Mouse (Mus musculus) c-Kit-positive CD71-negative TER-119-negative erythroid progenitor cells, embryonic 14.5 days (primary cell): ENCODE data around the gene Smarcd2.

Source experiments
- DNase-seq: peaks from one replicate; pipeline ENCODE4 v3.0.0-alpha.2; 2013; ENCODE audit warnings: low read depth

Smarcd2 gene

DNA sequence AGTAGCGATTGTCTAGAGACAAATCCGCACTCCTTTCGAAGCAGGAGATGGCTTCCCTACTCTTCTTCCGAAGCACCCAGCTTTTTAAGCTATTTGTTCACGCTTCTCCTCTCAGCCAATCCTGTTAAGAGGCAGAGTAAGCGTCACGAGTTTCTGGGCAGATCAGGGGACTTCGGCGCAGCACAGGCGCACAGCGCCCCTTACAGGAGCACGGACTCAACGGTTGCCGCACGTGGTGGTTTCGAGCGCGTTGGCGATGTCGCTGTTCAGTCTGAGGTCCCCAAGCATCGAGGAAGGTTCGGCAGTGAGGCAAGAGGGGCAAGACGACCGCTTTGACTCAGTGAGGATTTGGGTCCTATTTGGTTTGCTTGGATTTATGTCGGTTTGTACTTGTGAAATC lies 3.7 kb upstream of the Smarcd2 start, which contains the start of gene Tcam1:
Gene Tcam1 (plus strand): TSS at position 219 of the 400 bp plus-strand sequence.
- DNase-seq, result peak; percentile 94

- no peak for DNase-seq
Observed at GRCm38 (mm10) chr11:106274971-106275411, 2.2 kb upstream of the Smarcd2 start.

- DNase-seq, result no peak
Observed at GRCm38 (mm10) chr11:106274374-106274773, 1.6 kb upstream of the Smarcd2 start.

DNA sequence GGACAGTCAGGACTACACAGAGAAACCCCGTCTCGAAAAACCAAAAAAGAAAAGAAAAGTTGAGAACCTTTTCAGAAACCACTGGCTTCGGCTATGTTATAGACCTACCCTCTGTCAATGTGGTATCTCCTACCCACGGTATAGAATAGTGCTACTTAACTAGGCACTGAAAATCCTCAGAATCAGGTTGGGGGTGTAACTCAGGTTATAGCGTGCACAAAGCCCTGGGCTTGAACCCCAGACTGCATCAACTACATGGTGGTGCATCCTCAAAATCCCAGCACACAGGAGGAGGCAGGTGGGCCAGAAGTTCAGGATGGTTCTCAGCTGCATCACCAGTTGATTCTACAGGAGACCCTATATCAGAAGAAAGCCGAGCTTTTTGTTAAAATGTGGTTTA lies 1.0 kb upstream of the Smarcd2 start:
- DNase-seq, result no peak

GRCm38 (mm10) chr11:106273311-106273684 lies 526 bp upstream of the Smarcd2 start:
- no peak for DNase-seq

DNA sequence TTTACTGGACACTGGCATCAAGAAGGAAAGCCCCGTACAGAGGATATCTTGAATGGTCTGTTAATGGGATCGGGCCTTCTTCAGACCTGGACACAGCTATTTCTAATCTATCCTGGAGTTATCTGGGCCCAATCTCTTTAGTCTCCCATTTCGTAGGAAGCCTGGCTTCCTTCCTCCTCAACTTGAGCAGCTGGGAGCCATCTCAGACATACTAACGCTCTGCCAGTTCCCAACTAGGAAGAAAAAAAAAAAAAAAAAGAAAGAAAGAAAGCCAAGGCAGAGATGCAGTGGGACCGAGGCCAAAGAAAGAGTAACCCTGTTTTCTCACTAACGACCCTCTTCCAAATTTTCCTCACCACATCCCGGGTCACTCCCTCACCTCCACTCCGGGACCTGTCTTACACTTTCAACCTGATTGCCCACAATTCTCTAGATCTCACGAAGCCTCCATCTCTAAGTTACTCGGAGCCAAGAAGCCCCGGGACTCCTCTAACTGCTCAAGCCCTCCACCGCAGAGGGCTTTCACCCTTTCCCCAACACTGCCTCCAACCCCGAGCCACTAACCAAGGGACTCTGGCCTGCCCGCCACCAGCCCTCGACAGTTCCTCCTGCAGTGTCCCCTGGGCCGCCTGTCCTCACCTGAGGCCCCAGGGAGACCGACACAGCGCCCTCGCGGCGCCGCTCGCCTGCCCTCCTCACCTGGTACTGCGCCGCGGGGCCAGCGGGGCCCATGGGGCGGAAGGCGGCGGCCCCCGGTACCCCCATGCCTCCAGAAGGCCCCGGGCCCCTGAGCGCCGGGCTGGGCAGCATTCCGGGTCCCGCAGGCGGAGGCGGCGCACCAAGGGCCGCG lies 753 bp downstream of the Smarcd2 start:
- no peak for DNase-seq

DNA sequence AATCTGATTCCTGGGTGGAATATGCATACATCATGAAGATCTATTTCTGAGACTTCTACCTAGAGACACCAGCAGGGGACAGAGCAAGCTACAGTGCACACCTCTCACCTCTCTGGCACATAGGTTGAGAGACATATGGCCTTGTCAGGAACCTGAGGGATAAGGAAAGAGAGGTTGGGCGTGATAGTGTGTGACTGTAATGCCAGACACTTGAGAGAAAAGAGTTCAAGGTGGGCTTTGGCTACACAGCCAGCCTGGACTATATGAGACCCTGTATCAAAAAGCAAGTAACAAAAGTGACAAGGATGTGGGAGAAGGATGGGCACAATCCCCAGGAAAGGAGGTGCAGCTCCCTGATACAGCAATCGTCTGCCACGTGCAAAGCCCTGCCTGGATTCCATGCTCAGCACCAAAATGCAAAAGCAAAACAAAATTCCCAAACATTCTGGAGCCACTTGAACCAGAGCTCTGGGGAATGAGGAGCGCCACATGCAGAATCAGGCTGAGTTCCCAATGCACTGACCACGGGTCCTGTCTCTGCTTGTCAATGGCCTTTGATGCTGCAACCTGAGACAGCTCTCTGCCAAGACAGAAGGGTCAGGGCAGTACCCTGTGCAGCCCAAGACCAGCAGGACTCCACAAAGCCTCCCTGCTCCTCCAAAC lies 1.5 kb downstream of the Smarcd2 start:
- no peak for DNase-seq

DNA sequence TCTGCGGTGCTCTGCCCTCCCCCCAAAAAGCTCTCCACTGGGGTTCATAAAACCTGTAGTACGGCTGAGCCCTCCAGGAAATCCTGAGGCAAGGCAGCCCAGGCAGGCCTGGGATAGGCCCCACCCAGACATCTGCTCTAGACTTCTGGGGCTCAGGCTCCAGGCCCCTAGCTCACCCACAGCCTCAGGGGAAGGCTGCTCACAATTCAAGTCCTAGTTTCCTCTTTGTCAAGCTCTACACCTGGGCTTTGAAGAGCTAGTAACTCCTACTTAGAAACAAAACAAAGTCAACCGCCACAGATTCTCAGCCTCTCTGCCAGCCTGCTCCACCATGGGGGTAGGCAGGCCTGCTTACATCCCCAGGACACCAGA lies 3.7 kb downstream of the Smarcd2 start:
- peak; percentile 30 for DNase-seq

GRCm38 (mm10) chr11:106268326-106269059 lies 4.3 kb downstream of the Smarcd2 start:
- no peak for DNase-seq

DNA sequence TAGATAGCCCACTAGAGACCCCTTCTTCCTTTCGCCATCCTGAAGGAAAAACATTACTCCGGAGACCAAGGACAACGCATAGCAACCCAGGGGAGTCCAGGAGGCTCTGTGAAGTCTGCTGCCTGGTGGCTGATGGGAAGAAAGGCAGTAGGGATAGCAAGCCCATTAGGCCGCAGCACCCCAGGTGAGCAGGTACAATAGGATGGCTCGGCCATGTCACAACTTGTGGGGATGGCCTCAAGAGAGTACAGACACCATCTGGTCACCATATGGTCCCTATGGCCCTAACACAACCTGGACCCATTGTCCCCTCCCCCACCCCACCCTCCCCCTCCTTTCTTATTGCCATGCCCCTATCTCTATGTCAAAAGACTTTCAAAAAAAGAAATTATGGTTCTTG lies 4.9 kb downstream of the Smarcd2 start:
- DNase-seq, result no peak

DNA sequence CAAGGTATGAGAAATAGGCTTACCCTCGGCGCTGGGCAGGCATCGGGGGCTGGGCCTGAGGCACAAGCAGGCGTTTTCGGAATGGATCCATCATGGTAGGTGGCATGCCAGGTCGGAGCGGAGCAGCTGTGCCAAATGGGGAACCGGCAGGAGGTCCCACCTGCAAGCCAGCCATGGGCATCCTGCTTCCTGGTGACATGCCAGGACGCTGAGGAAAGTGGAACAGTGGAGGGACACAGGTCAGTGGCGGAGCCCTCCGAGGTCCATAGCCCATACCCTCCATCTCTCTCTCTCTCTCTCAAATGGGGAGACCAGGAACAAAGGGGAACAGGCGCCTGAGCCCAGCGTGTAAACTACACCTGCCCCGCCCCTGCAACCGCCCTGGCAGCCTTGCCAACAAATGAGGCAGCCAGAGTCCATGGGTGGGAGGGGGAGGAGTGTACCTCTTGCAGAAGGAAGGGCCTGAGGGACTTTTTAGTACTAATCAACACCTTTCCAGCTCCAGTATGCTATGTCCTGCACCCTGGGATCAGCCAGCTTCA lies 5.4 kb downstream of the Smarcd2 start:
- DNase-seq, result no peak

- no peak for DNase-seq
Observed at GRCm38 (mm10) chr11:106266431-106266830, 6.3 kb downstream of the Smarcd2 start.

DNA sequence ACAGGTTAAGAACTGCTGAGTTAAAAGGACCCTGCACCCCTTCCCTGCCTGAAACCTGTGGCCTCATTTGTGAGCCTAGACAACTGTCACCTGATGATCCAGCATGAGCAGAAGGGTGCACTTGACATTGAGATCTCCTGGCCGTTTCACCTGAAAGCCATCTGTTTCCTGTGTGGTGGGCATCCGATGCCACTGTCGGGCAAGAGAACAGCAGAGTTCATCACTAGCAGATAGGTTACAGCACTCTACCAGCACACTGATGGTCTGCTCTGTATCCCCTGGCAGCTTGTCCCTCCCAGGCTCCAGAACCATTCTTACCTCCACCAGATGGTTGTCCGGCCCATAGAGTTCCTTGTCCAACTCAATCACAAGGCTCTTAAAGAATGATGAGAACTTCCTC lies 7.2 kb downstream of the Smarcd2 start:
- no peak for DNase-seq

- no peak for DNase-seq
Observed at GRCm38 (mm10) chr11:106264988-106265387, 7.8 kb downstream of the Smarcd2 start.

DNA sequence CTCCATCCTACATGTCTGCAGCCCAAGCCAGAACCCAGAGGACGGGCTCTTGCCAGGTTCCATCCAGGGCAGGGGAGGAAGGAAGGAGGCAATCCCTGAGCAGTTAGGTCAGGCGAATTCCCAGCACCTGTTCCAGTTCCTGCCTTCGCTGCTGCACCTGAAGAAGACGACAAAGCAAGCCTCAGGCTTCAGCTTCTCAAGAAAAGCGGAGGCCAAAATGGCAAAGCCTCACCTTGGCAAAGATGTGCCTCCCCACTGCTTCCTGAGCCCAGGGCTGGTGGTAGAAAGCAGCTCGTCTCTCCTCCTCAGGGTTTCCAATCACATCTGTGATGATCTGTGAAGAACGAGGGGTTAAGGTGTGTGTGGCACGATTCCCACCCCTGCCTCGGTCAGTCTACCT lies 8.8 kb downstream of the Smarcd2 start:
- no peak for DNase-seq

DNA sequence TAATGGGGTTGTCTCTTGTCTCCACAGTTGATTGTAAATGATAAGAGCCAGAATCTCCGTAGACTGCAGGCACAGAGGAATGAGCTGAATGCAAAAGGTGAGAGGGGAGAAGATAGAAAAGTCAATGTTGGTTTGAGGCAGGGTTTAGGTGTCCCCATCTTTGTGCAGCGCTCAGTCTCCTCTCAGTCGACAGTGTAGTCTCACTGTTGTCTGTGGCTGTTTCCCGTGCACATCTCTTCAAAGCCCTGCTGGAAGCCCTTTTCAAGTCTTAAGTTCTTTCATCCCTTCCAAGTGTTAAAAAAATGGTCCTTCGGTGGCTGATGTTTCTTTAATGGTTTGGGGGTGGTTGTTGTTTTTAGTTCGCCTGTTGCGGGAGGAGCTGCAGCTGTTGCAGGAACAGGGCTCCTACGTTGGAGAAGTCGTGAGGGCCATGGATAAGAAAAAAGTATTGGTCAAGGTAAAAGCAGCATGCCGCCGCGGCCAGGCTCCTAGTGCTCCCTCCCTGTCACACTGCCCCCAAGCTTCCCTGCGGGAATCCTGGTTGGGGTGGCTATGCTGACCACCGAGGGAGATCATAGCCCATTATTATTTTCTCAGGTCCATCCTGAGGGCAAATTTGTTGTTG lies 11.8 kb downstream of the Smarcd2 start:
- no peak for DNase-seq

DNA sequence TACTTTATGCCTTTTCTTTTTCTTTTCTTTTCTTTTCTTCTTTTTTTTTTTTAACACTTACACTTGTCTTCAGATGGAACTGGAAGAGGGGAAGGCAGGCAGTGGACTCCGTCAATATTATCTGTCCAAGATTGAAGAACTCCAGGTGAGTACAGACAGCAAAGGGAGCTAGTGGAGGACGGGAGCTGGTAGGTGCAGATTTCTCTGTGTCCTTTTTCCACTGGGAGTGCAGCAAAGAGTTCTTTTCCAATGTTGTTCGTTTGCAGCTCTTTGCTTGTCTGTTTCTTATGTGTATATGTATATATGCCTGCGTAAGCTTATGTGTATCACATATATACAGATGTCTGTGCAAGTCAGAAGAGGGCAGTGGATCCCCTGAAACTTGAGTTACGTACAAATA lies 16.0 kb downstream of the Smarcd2 start:
- DNase-seq, result no peak

- DNase-seq, result peak; percentile 96
Observed at GRCm38 (mm10) chr11:106255685-106256451, 16.9 kb downstream of the Smarcd2 start, which contains the start of the genes Ftsj3 and Psmc5. Ftsj3 (minus strand) TSS chr11:106256079. Psmc5 (plus strand) TSS chr11:106256154.

DNA sequence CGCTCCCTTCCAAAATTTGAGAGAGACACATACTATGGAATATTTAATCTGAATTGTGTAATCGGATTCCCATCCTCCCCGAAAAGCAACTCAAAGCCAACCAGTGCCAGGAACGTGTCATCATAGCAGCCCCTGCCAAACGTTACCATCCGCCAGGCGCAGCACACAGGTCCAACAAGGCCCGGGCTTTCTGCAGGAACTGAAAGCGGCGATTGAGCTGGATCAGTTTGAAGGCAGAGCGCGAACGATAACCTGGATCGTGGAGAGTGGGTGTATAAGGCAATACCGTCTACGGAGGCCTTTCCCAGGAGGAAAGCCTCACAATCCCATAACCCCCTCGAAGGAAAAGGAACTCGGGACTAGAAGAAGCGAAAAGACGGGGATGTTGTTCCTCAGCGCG lies 17.6 kb downstream of the Smarcd2 start:
- peak; percentile 12 for DNase-seq

DNA sequence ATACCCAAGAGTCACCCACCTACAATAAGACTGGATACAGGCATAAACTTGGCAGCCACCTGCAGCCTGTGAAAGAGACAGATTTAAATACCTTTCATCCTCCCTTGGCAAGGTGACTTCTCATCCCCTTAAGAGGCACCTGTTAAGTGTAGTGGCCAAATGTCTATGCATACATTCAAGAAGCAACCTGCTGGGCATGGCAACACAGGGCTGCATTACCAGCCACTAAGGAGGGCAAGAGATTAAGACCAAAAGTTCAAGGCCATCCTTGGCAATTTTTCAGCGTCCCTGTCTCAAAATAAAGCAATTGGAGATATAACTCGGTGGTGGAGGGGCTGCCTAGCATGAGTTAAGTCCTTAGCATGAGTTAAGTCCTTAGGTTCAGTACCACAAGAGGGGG lies 18.0 kb downstream of the Smarcd2 start:
- DNase-seq, result no peak

- no peak for DNase-seq
Observed at GRCm38 (mm10) chr11:106249326-106249725, 23.4 kb downstream of the Smarcd2 start.
